Mouse (Mus musculus): ENCODE data around the gene Osbpl10. TPM values are rescaled to one million over a fixed set of nuclear protein-coding genes. Genes with fewer than 3 reads are reported as not detected.
"Not testable (repeated sequence)": the region's sequence is repeated elsewhere in the genome, so short reads cannot be mapped to it uniquely, and the experiment has no call there.

Gene Osbpl10
- polyA plus RNA-seq, 1 experiment from 2014 or later, result 3.5 TPM

DNA sequence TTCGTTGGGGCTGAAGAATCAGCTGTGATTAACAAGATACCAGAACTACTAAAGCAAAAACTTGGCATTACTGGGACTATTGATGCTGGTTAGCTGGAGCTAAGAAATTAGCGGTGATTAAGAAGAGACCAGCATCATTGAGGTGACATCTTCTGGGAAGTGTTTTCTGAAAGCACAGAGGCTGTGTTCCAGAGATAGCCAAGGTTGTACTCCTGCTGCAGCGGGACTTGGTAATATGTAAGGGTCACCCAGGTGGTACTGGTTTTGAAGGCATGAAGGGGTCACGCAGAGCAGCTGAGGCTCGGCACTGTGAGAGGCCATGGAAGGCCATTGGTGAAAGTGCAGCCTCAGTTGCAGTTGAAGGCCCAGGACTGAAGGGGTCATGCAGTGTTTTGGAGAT is 294.1 kb downstream of the Osbpl10 start:
- H3K4me3 ChIP-seq; H3K4me2 ChIP-seq; H3K27ac ChIP-seq; H3K4me1 ChIP-seq; ATAC-seq (ENCODE audit: borderline replicate concordance, extremely low read depth, low FRiP score, low TSS enrichment); H3K27me3 ChIP-seq; H3K9me3 ChIP-seq; H3K9ac ChIP-seq: not testable (repeated sequence)
- WGBS, result 90% methylated on average over 5 of the region's 5 CpGs
- peaks cover 25% of the 10 kb centered on the region for H3K36me3 ChIP-seq

DNA sequence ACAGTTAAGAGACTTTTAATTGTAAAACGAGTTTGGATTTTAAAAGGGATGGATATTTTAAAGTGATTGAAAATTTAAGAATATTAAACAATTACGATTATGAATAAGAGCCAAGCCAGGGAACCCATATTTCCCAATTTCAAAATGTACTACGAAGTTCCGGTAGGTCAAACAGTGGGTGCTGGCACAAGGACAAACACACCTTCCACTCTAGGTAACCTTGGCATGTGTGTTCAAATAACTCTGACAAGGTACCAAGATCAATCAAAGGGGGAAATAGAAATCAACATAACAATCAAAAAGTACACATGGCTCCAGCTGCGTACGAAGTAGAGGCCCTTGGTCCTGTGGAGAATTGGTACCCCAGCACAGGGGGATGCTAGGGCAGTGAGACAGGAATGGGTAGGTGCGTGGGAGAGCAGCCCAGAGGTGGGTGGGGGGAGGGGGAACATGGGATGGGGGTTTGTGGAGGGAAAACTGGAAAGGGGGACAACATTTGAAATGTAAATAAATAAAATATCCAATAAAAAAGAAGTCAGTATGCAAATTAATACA is 294.8 kb downstream of the Osbpl10 start:
- Histone ChIP-seq H3K4me1 (no peaks in the 10 kb centered on the region), H3K4me2 (no peak overlapping the region), H3K4me3 (no peak overlapping the region), H3K9ac (no peak overlapping the region), H3K9me3 (no peaks in the 10 kb centered on the region), H3K27me3 (no peaks in the 10 kb centered on the region), H3K27ac (no peak overlapping the region), H3K36me3 (peaks cover 32% of the 10 kb centered on the region)
- 82% methylated on average over 7 of the region's 7 CpGs for WGBS
- ATAC-seq (ENCODE audit: borderline replicate concordance, extremely low read depth, low FRiP score, low TSS enrichment), result no peak

DNA sequence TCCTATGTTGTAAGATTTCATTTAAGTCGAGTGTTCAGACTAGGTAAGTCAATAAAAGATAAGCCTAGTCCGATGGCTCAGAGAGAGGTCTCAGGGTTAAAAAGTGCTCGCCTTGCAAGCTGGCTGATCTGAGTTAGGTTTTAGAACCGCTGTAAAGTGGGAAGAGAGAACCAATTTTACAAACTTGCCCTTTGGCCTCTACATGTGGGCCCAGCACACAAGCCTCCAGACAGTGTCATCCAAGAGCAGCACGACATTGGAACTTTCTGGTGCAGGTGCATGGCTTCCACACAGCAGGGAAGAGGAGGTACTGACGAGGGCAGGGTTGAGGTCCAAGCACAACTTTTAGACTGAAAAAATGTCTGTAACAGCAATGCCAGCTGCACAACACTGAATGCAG is 296.4 kb downstream of the Osbpl10 start:
- H3K4me1 ChIP-seq, result no peaks in the 10 kb centered on the region
- peaks cover 48% of the 10 kb centered on the region for H3K36me3 ChIP-seq
- no peak overlapping the region for H3K4me2 ChIP-seq
- no peaks in the 10 kb centered on the region for H3K27me3 ChIP-seq
- no peak overlapping the region for H3K27ac ChIP-seq
- no peak overlapping the region for H3K9ac ChIP-seq
- H3K4me3 ChIP-seq, result no peak overlapping the region
- WGBS, result 71% methylated on average over 6 of the region's 6 CpGs
- ATAC-seq (ENCODE audit: borderline replicate concordance, extremely low read depth, low FRiP score, low TSS enrichment), result no peak
- H3K9me3 ChIP-seq, result no peaks in the 10 kb centered on the region

DNA sequence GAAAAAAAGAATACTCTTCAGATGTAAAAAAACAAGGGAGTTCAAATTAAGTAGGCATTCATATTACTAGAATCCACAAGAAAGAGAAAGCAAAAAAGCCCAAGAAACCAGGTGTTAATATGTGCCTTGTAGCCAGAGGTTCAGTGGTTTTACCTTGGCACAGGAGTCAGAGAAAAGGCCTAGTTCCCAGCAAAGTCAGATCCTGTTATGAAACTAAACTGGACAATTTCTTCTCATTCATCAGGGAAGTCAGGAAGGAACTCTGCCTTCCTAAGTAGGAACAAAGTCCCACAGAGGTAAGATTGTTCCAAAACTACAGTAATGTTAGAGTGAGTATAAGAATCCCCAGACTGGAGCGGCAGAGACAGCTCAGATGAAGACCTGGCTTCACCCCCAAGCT is 300.3 kb downstream of the Osbpl10 start:
- WGBS, result 92% methylated on average over 1 of the region's 1 CpGs
- H3K27ac ChIP-seq, result no peak overlapping the region
- 0 out of 2 replicates have a peak, but pooled peaks cover 3% of the 10 kb centered on the region for H3K4me1 ChIP-seq
- H3K9ac ChIP-seq, result no peak overlapping the region
- H3K27me3 ChIP-seq, result no peaks in the 10 kb centered on the region
- H3K4me2 ChIP-seq, result no peak overlapping the region
- peaks cover 48% of the 10 kb centered on the region for H3K36me3 ChIP-seq
- H3K9me3 ChIP-seq, result no peaks in the 10 kb centered on the region
- no peak for ATAC-seq (ENCODE audit: borderline replicate concordance, extremely low read depth, low FRiP score, low TSS enrichment)
- H3K4me3 ChIP-seq, result no peak overlapping the region

Other genes starting within 250 kb of the Osbpl10 start
- gene Cmtm6, start 247.5 kb upstream of the Osbpl10 start, polyA plus RNA-seq (2015; fragmentation: Nextera tagmentation; extraction: Ambion mirVana), result 60.1 and 66.5 TPM in 2 replicates
- 91.3 and 91.8 TPM in 2 replicates for gene Cmtm7, start 196.7 kb upstream of the Osbpl10 start, polyA plus RNA-seq (2015; fragmentation: Nextera tagmentation; extraction: Ambion mirVana)
- gene Cmtm8, start 134.4 kb upstream of the Osbpl10 start, polyA plus RNA-seq (2015; fragmentation: Nextera tagmentation; extraction: Ambion mirVana), result 93.2 and 102 TPM in 2 replicates
- gene Gpd1l, start 44.6 kb upstream of the Osbpl10 start, polyA plus RNA-seq (2015; fragmentation: Nextera tagmentation; extraction: Ambion mirVana), result 16.4 and 17.9 TPM in 2 replicates
- gene Rps27rt, start 4.2 kb downstream of the Osbpl10 start, polyA plus RNA-seq (2015; fragmentation: Nextera tagmentation; extraction: Ambion mirVana), result 323 and 371 TPM in 2 replicates

Measured in lung, embryonic 15.5 days (tissue).